Mouse (Mus musculus): ENCODE measurements at regions not wholly inside any gene's neighbourhood (a gene's known extent, or its start where the extent isn't known, plus 50 kb on each side); places are given as distances from the start of the nearest gene placed in this dataset.

- Histone ChIP-seq H3K27ac (no peak overlapping the region), H3K27me3 (ENCODE audit: poor library complexity, severe bottlenecking) (no peaks in the 10 kb centered on the region), H3K4me3 (no peak overlapping the region), H3K9me3 (no peaks in the 10 kb centered on the region), H3K4me1 (peaks cover 11% of the 10 kb centered on the region; the same call in 1 of the 2 replicates), H3K36me3 (replicated peaks) (no peaks in the 10 kb centered on the region)
- 73% methylated on average over 6 of the region's 6 CpGs for WGBS
- no peak for DNase-seq (ENCODE audit: extremely low spot score, low spot score)
Observed at GRCm38 (mm10) chr17:43172657-43173165, 97.4 kb upstream of the Adgrf1 start.

- 94% methylated on average over 1 of the region's 1 CpGs for whole genome bisulfite sequencing
- Histone ChIP-seq H3K27me3 (ENCODE audit: poor library complexity, severe bottlenecking) (no peaks in the 10 kb centered on the region), H3K9me3 (no peaks in the 10 kb centered on the region), H3K4me3 (no peak overlapping the region), H3K36me3 (replicated peaks) (no peaks in the 10 kb centered on the region), H3K27ac (no peak overlapping the region), H3K4me1 (peaks cover 11% of the 10 kb centered on the region; the same call in 1 of the 2 replicates)
- no peak for DNase-seq (ENCODE audit: extremely low spot score, low spot score)
Observed at GRCm38 (mm10) chr17:43174860-43175259, 95.3 kb upstream of the Adgrf1 start.

GRCm38 (mm10) chr17:43177244-43177643 is 92.9 kb upstream of the Adgrf1 start:
- Histone ChIP-seq H3K4me3 (no peak overlapping the region), H3K9me3 (no peaks in the 10 kb centered on the region), H3K4me1 (peaks cover 5% of the 10 kb centered on the region; the same call in 1 of the 2 replicates), H3K36me3 (replicated peaks) (no peaks in the 10 kb centered on the region), H3K27ac (no peak overlapping the region), H3K27me3 (ENCODE audit: poor library complexity, severe bottlenecking) (no peaks in the 10 kb centered on the region)
- DNase-seq (ENCODE audit: extremely low spot score, low spot score) = no peak
- 68% methylated on average over 1 of the region's 1 CpGs for WGBS

DNA sequence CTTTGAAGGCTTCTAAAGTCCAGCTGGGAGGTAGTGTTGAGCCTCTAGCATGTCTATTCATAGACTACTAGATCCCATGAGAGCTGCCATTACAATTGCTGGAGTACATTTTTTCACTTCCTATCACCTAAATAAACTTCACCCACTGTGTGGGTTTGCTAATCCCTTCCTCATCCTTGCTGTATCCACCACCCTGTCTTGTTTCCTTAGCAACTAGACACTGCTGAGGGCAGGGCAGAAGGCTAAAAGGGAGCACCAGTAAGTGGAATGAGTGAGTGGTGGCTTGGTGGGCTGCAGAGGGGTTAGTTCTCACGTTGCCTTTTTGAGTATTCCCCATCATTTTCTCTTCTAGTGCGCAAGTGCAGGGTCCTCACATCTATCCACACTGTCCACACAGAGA is 80.1 kb upstream of the Adgrf1 start:
- Histone ChIP-seq H3K27me3 (ENCODE audit: poor library complexity, severe bottlenecking) (no peaks in the 10 kb centered on the region), H3K4me3 (no peak overlapping the region), H3K9me3 (no peaks in the 10 kb centered on the region), H3K4me1 (no peaks in the 10 kb centered on the region), H3K36me3 (replicated peaks) (no peaks in the 10 kb centered on the region), H3K27ac (no peak overlapping the region)
- DNase-seq (ENCODE audit: extremely low spot score, low spot score) = no peak
- 75% methylated on average over 2 of the region's 2 CpGs for WGBS

- Histone ChIP-seq H3K27ac (no peak overlapping the region), H3K36me3 (replicated peaks) (no peaks in the 10 kb centered on the region), H3K27me3 (ENCODE audit: poor library complexity, severe bottlenecking) (no peaks in the 10 kb centered on the region), H3K4me3 (no peak overlapping the region), H3K9me3 (no peaks in the 10 kb centered on the region), H3K4me1 (no peaks in the 10 kb centered on the region)
- no peak for DNase-seq (ENCODE audit: extremely low spot score, low spot score)
- 79% methylated on average over 3 of the region's 3 CpGs for WGBS
Observed at GRCm38 (mm10) chr17:43190853-43191485, 79.2 kb upstream of the Adgrf1 start.

DNA sequence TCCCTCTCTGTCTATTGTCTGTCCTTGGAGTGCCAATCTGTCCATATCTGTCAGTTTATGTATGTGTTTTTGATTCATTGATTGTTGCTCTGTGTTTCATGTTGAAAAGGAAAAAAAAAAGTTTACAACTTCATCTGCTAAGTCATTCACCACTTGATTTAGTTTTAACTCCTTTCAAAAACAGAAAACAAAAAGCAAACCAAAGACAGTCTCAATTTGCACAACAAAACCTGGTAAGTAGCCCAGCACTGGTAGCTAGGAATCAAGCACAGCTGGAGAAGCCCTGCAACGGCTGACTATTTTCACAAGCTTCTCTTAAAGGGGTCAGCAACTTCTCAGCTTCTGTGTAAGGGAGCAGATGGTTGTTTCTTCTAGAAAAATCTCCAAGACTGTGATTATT is 72.9 kb upstream of the Adgrf1 start:
- WGBS = 54% methylated on average over 1 of the region's 1 CpGs
- no peak overlapping the region for H3K4me3 ChIP-seq
- no peaks in the 10 kb centered on the region for H3K4me1 ChIP-seq
- no peaks in the 10 kb centered on the region for H3K36me3 ChIP-seq (replicated peaks)
- peaks cover 4% of the 10 kb centered on the region; the same call in 1 of the 2 replicates for H3K9me3 ChIP-seq
- no peak for DNase-seq (ENCODE audit: extremely low spot score, low spot score)
- H3K27me3 ChIP-seq (ENCODE audit: poor library complexity, severe bottlenecking) = no peaks in the 10 kb centered on the region
- no peak overlapping the region for H3K27ac ChIP-seq

GRCm38 (mm10) chr17:43200832-43201231 is 69.3 kb upstream of the Adgrf1 start:
- H3K36me3 ChIP-seq (replicated peaks) = no peaks in the 10 kb centered on the region
- no peak for DNase-seq (ENCODE audit: extremely low spot score, low spot score)
- H3K4me1 ChIP-seq = no peaks in the 10 kb centered on the region
- H3K27ac ChIP-seq = no peak overlapping the region
- H3K27me3 ChIP-seq (ENCODE audit: poor library complexity, severe bottlenecking) = no peaks in the 10 kb centered on the region
- H3K4me3 ChIP-seq = no peak overlapping the region
- whole genome bisulfite sequencing = 74% methylated on average over 2 of the region's 2 CpGs
- H3K9me3 ChIP-seq = peaks cover 4% of the 10 kb centered on the region; the same call in 1 of the 2 replicates

- Histone ChIP-seq H3K36me3 (replicated peaks) (no peaks in the 10 kb centered on the region), H3K27me3 (ENCODE audit: poor library complexity, severe bottlenecking) (no peaks in the 10 kb centered on the region), H3K9me3 (peaks cover under 1% of the 10 kb centered on the region; the same call in 1 of the 2 replicates), H3K27ac (no peak overlapping the region), H3K4me1 (no peaks in the 10 kb centered on the region), H3K4me3 (no peak overlapping the region)
- DNase-seq (ENCODE audit: extremely low spot score, low spot score) = no peak
- WGBS = 95% methylated on average over 3 of the region's 3 CpGs
Observed at GRCm38 (mm10) chr17:43206701-43207470, 63.2 kb upstream of the Adgrf1 start.

DNA sequence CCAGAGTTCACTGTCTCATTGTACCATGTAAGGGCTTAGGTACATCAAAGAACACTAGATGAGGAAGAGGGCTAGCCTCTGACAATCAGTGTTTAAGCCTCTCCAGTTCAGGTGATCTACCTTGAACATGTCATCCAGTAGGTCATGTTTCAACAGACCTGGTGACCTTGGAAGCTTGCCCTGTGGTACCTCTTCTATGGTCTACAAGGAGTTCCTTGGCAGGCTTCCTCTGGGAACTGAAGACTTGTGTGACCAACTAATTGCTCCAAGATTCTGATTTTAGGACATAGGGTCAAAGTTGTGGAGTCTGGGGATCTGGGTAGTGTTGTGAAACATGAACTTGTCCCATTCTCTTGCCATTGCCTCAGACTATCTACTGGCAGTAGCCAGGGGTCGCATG is 60.4 kb upstream of the Adgrf1 start:
- Histone ChIP-seq H3K36me3 (replicated peaks) (no peaks in the 10 kb centered on the region), H3K27me3 (ENCODE audit: poor library complexity, severe bottlenecking) (no peaks in the 10 kb centered on the region), H3K4me3 (no peak overlapping the region), H3K27ac (no peak overlapping the region), H3K9me3 (no peaks in the 10 kb centered on the region), H3K4me1 (no peaks in the 10 kb centered on the region)
- DNase-seq (ENCODE audit: extremely low spot score, low spot score) = no peak
- 93% methylated on average over 1 of the region's 1 CpGs for WGBS

DNA sequence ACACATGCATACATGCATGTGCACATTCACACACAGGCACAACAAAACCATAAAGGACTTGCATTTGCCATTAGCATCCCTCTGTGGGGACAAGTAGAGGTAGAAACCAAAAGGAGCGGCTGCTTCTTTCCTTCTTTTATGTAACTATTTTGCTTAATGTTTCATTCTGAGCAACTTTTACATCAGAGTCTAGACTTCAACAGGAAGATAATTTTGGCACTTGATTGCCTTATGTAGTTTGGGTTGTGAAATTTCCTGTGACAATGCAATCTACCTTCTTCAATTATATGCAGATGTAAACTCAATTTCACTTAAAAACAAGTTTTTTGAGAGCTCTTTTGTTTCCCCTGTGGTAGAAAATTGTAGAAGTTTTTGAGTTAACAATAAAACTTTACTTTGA is 56.1 kb upstream of the Adgrf1 start:
- Histone ChIP-seq H3K27me3 (ENCODE audit: poor library complexity, severe bottlenecking) (no peaks in the 10 kb centered on the region), H3K9me3 (no peaks in the 10 kb centered on the region), H3K4me3 (no peak overlapping the region), H3K36me3 (replicated peaks) (no peaks in the 10 kb centered on the region), H3K27ac (no peak overlapping the region), H3K4me1 (no peaks in the 10 kb centered on the region)
- DNase-seq (ENCODE audit: extremely low spot score, low spot score) = no peak
- WGBS = 94% methylated on average over 1 of the region's 1 CpGs

DNA sequence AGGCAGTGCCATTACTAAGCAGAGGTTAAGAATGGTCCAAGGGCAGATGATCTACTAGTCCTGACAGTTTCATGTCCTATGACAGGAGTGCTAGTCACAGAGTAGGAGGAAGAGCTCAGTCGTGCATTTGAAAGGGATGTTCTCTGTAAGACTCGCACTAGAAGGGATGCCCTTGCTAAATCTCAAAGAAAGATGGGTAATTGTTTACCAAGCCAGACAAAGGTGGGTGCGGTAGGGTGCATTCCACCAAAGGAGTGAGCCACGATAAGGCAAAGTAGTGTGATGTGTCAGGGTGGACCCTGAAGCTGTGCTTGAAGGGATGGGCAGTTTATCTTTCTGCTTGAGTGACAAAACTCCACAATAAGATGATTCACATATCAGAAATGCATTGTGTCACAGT is 50.5 kb upstream of the Adgrf1 start:
- H3K9me3 ChIP-seq = no peaks in the 10 kb centered on the region
- no peaks in the 10 kb centered on the region for H3K4me1 ChIP-seq
- H3K36me3 ChIP-seq (replicated peaks) = no peaks in the 10 kb centered on the region
- H3K27ac ChIP-seq = no peak overlapping the region
- no peaks in the 10 kb centered on the region for H3K27me3 ChIP-seq (ENCODE audit: poor library complexity, severe bottlenecking)
- H3K4me3 ChIP-seq = no peak overlapping the region
- WGBS = 83% methylated on average over 4 of the region's 4 CpGs
- DNase-seq (ENCODE audit: extremely low spot score, low spot score) = no peak
